1 mouse cellular context compared by ENCODE assay signal in genomic region chr15:102163900-102164693, GRCm38 (mm10).
TF ChIP-seq lines count a peak whose summit lies in the region.

No protein-coding gene starts in this region.

TF ChIP-seq in MEL, 35 proteins besides CTCF, POLR2A, EP300 and RAD21:
- TF ChIP-seq BHLHE40 (IDR thresholded peaks at IDR 0.05; ENCODE audit: borderline replicate concordance, low read depth, low read length), result peak; percentile 11; the same call in 1 of the 2 replicates
- peak; percentile 75 for TF ChIP-seq POLR2AphosphoS2 (IDR thresholded peaks at IDR 0.05; ENCODE audit: low read length)
- TF ChIP-seq SMC3 (IDR thresholded peaks at IDR 0.05; ENCODE audit: low read depth, low read length), result peak; percentile 13; the same call in 1 of the 2 replicates
- TF ChIP-seq ETS1 (IDR thresholded peaks at IDR 0.05; ENCODE audit: low read depth, low read length), result no peak
- no peak for TF ChIP-seq NELFE (IDR thresholded peaks at IDR 0.05; ENCODE audit: low read depth, low read length)
